Mouse (Mus musculus): ENCODE results near the gene Psmc2.
A peak's percentile ranks its signal among the peaks of the same experiment; 100 is the strongest.

Gene Psmc2

GRCm38 (mm10) chr5:21804837-21805236 is 19.8 kb downstream of the Psmc2 start:
- DNase-seq (ENCODE audit: low spot score), result no peak

GRCm38 (mm10) chr5:21810924-21811323 is 25.8 kb downstream of the Psmc2 start:
- no peak for DNase-seq (ENCODE audit: low spot score)

- DNase-seq (ENCODE audit: low spot score), result no peak
Observed at GRCm38 (mm10) chr5:21813994-21814393, 28.9 kb downstream of the Psmc2 start.

GRCm38 (mm10) chr5:21826370-21826769 is 41.3 kb downstream of the Psmc2 start:
- DNase-seq (ENCODE audit: low spot score), result no peak

GRCm38 (mm10) chr5:21827643-21828042 is 42.6 kb downstream of the Psmc2 start:
- no peak for DNase-seq (ENCODE audit: low spot score)

- DNase-seq (ENCODE audit: low spot score), result peak; percentile 35
Observed at GRCm38 (mm10) chr5:21828855-21829254, 43.8 kb downstream of the Psmc2 start.

- no peak for DNase-seq (ENCODE audit: low spot score)
Observed at GRCm38 (mm10) chr5:21831761-21832160, 46.7 kb downstream of the Psmc2 start.

- no peak for DNase-seq (ENCODE audit: low spot score)
Observed at GRCm38 (mm10) chr5:21844676-21845075, 59.6 kb downstream of the Psmc2 start.

GRCm38 (mm10) chr5:21846616-21847290 is 61.7 kb downstream of the Psmc2 start:
- DNase-seq (ENCODE audit: low spot score), result no peak

- no peak for DNase-seq (ENCODE audit: low spot score)
Observed at GRCm38 (mm10) chr5:21847438-21847837, 62.4 kb downstream of the Psmc2 start.

GRCm38 (mm10) chr5:21851679-21852340 is 66.7 kb downstream of the Psmc2 start:
- peak; percentile 9 for DNase-seq (ENCODE audit: low spot score)

Measured in layer of hippocampus, adult 9-10 months (tissue).